Mouse (Mus musculus): ENCODE measurements around the gene Krt24. TPM values are rescaled to one million over a fixed set of nuclear protein-coding genes. Genes with fewer than 3 reads are reported as not detected.

Krt24 gene
- polyA plus RNA-seq (2012; rRNA removed), result 0.44 and 0.65 TPM in 2 replicates

DNA sequence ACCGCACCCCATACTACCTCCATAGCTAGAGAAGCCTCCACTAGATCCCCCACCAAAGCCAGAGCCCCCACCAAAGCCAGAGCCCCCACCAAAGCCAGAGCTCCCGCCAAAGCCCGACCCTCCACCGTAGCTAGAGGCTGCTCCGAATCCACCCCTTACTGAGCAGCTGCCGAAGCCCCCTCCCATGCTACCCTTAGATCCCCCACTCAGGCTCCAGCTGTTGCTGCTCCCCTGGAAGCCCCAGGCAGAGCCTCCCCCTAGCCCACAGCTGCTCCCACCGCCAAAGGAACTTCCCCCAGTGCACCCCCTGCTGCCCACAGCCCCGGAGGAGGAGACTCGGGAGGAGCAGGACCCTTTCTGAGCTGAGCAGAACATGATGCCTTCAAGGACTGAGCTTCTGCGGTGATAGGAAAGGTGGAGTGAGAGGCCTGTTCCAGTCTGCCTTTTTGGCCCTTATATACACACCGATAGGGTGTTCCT lies at the start of gene Krt24:
Gene Krt24, minus strand, starts transcription at position 430 of the 480 bp plus-strand sequence.
- H3K4me3 ChIP-seq (replicated peaks; ENCODE audit: insufficient read depth, low read depth, low read length), result no peak within 1 kb of the TSS
- H3K4me1 ChIP-seq (ENCODE audit: control insufficient read depth, insufficient read depth, low read length), result peaks cover 38% of the 10 kb centered on the region
- TF ChIP-seq CTCF (IDR thresholded peaks at IDR 0.05; ENCODE audit: borderline replicate concordance, insufficient read depth, low read depth, low read length) (no peak), POLR2A (IDR thresholded peaks at IDR 0.05; ENCODE audit: borderline replicate concordance, insufficient read depth, low read length) (no peak)
- H3K27ac ChIP-seq (ENCODE audit: insufficient read depth, low read length), result peak within 1 kb of the TSS; percentile 93
- no peak for DNase-seq
- WGBS, result 57% methylated on average over 11 of the region's 11 CpGs
- no peaks in the 10 kb centered on the region for H3K27me3 ChIP-seq (ENCODE audit: control insufficient read depth, insufficient read depth, low read length)

DNA sequence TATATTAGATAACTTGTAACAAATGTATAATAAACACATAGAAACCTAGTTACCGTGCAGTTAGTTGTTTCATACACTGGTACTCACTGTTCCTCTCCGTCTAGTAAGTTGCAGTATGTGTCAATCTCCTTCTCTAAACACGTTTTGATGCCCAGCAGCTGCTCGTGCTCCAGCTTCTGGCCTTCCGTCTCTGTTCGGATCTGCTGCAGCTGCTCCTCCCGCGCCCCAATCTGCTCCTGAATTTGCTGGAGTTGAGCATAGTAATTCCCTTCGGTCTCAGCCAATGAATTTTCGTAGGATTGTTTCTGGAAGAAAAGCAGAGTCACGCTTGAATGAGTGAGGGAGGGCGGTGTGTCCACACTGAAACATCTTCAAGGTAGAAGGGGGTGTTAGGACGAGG lies 48.4 kb upstream of the Krt24 start:
- WGBS, result 28% methylated on average over 13 of the region's 13 CpGs
- H3K4me3 ChIP-seq (replicated peaks; ENCODE audit: insufficient read depth, low read depth, low read length), result no peak overlapping the region
- TF ChIP-seq CTCF (IDR thresholded peaks at IDR 0.05; ENCODE audit: borderline replicate concordance, insufficient read depth, low read depth, low read length) (no peak), POLR2A (IDR thresholded peaks at IDR 0.05; ENCODE audit: borderline replicate concordance, insufficient read depth, low read length) (no peak)
- no peaks in the 10 kb centered on the region for H3K4me1 ChIP-seq (ENCODE audit: control insufficient read depth, insufficient read depth, low read length)
- H3K27ac ChIP-seq (ENCODE audit: insufficient read depth, low read length), result no peak overlapping the region
- H3K27me3 ChIP-seq (ENCODE audit: control insufficient read depth, insufficient read depth, low read length), result no peaks in the 10 kb centered on the region
- no peak for DNase-seq

DNA sequence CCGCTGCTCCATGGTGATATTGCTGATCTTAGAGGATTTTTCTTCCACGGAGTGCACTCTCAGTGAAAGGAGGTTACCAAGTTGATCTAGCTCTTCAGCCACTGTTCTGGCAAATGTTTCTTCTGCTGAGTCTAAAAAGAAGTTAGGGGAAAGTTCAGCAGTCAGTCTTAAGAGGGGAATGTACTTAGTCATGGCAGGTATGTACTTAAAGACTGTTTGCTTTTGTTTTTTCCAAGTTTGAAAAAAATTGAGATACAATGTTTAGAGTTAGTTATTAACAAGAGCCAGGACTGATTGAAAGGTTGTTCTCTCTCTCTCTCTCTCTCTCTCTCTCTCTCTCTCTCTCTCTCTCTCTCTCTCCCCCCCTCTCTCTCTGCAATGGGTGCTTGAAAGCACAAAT lies 44.6 kb upstream of the Krt24 start:
- H3K27me3 ChIP-seq (ENCODE audit: control insufficient read depth, insufficient read depth, low read length), result no peaks in the 10 kb centered on the region
- TF ChIP-seq POLR2A (IDR thresholded peaks at IDR 0.05; ENCODE audit: borderline replicate concordance, insufficient read depth, low read length) (no peak), CTCF (IDR thresholded peaks at IDR 0.05; ENCODE audit: borderline replicate concordance, insufficient read depth, low read depth, low read length) (no peak)
- no peaks in the 10 kb centered on the region for H3K4me1 ChIP-seq (ENCODE audit: control insufficient read depth, insufficient read depth, low read length)
- WGBS, result 62% methylated on average over 2 of the region's 2 CpGs
- no peak overlapping the region for H3K4me3 ChIP-seq (replicated peaks; ENCODE audit: insufficient read depth, low read depth, low read length)
- no peak overlapping the region for H3K27ac ChIP-seq (ENCODE audit: insufficient read depth, low read length)
- DNase-seq, result no peak

DNA sequence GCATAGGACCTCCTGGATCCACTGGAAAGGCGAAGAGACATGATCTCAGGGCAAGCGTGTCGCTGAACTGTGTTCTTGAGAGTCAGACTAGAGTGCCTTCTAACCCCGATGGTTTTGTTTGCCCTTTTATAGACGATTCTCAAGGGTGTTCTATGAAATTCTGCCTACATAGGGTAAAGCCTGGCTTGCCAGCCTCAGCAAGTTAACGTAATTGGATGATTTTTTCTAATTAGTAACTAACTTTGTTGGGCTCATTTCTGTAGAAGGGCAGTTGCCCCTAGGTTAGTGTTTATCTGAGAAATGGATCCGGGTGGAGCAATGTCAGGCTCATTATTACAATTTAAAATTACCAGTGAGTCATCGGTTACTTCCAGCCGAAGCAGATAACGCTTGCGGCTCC lies 37.8 kb upstream of the Krt24 start, which contains the start of gene Krt25:
Gene Krt25, minus strand, starts transcription at position 101 of the 400 bp plus-strand sequence.
- Histone ChIP-seq H3K27ac (ENCODE audit: insufficient read depth, low read length) (no peak within 1 kb of the TSS), H3K4me1 (ENCODE audit: control insufficient read depth, insufficient read depth, low read length) (no peaks in the 10 kb centered on the region), H3K27me3 (ENCODE audit: control insufficient read depth, insufficient read depth, low read length) (no peaks in the 10 kb centered on the region), H3K4me3 (replicated peaks; ENCODE audit: insufficient read depth, low read depth, low read length) (no peak within 1 kb of the TSS)
- 94% methylated on average over 11 of the region's 11 CpGs for whole genome bisulfite sequencing
- no peak for DNase-seq
- TF ChIP-seq POLR2A (IDR thresholded peaks at IDR 0.05; ENCODE audit: borderline replicate concordance, insufficient read depth, low read length) (no peak), CTCF (IDR thresholded peaks at IDR 0.05; ENCODE audit: borderline replicate concordance, insufficient read depth, low read depth, low read length) (no peak)

DNA sequence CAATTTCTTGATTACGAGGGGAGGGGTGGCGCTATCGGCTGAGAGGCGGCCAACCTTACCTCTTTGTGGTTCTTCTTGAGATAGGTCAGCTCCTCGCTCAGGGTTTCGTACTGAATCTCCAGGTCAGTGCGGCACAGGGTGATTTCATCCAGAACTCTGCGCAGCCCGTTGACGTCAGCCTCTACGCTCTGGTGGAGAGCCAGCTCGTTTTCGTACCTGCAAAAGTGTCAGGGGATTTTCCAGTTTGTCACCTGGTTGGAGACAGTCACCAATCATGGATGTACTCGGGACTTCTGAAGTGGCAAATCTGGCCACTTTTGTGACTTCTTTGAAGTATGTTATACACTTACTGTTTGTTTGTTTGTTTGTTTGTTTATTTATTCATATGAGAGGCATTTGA lies 36.0 kb upstream of the Krt24 start:
- H3K27me3 ChIP-seq (ENCODE audit: control insufficient read depth, insufficient read depth, low read length), result no peaks in the 10 kb centered on the region
- 89% methylated on average over 14 of the region's 14 CpGs for WGBS
- H3K4me1 ChIP-seq (ENCODE audit: control insufficient read depth, insufficient read depth, low read length), result no peaks in the 10 kb centered on the region
- H3K4me3 ChIP-seq (replicated peaks; ENCODE audit: insufficient read depth, low read depth, low read length), result no peak overlapping the region
- no peak overlapping the region for H3K27ac ChIP-seq (ENCODE audit: insufficient read depth, low read length)
- no peak for TF ChIP-seq POLR2A (IDR thresholded peaks at IDR 0.05; ENCODE audit: borderline replicate concordance, insufficient read depth, low read length)
- no peak for TF ChIP-seq CTCF (IDR thresholded peaks at IDR 0.05; ENCODE audit: borderline replicate concordance, insufficient read depth, low read depth, low read length)
- no peak for DNase-seq

DNA sequence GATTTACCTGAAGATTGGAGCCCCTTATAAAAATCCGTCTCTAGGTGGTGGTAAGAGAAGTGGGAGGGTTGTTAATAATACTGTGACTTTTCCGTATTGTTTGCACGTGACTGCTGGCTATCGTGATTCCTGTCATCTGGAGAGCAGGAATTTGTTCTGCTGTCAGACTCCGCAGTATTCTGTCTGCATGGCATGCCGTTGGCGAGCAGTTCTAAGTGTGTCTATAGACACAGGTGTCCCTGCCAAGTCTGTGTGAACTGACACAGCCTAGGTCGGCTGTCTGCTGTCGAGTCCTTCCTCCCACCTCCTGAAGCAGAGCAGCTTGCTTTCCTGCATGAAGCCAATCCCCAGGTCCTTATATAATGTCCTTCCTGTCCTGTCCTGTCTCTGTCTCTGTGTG lies 34.1 kb upstream of the Krt24 start:
- 19% methylated on average over 9 of the region's 9 CpGs for WGBS
- no peak overlapping the region for H3K4me3 ChIP-seq (replicated peaks; ENCODE audit: insufficient read depth, low read depth, low read length)
- TF ChIP-seq POLR2A (IDR thresholded peaks at IDR 0.05; ENCODE audit: borderline replicate concordance, insufficient read depth, low read length), result no peak
- no peak for TF ChIP-seq CTCF (IDR thresholded peaks at IDR 0.05; ENCODE audit: borderline replicate concordance, insufficient read depth, low read depth, low read length)

DNA sequence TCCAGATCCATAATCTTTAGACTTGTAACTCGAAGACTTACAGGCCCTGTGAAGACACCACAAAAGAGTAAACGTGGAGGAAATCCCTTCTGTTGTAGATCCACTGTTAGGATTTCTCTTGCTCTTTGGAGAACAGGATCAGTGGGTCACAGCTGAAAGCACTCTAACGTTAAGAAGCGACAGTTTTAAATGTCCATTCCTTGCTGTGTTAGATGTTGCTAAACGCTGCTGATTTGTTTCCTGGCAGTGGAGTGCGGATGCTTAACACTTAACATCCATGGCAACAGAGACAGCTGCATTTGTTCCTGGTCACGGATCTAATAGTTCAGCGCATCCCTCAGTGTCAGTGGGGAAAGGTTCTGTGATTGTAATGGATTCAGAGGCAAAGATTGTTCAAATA lies 31.5 kb upstream of the Krt24 start:
- Histone ChIP-seq H3K27me3 (ENCODE audit: control insufficient read depth, insufficient read depth, low read length) (no peaks in the 10 kb centered on the region), H3K4me3 (replicated peaks; ENCODE audit: insufficient read depth, low read depth, low read length) (no peak overlapping the region), H3K27ac (ENCODE audit: insufficient read depth, low read length) (no peak overlapping the region), H3K4me1 (ENCODE audit: control insufficient read depth, insufficient read depth, low read length) (no peaks in the 10 kb centered on the region)
- no peak for TF ChIP-seq CTCF (IDR thresholded peaks at IDR 0.05; ENCODE audit: borderline replicate concordance, insufficient read depth, low read depth, low read length)
- TF ChIP-seq POLR2A (IDR thresholded peaks at IDR 0.05; ENCODE audit: borderline replicate concordance, insufficient read depth, low read length), result no peak
- no peak for DNase-seq
- 41% methylated on average over 8 of the region's 8 CpGs for WGBS

More for the DNA sequence above, 34.1 kb upstream of the Krt24 start:
- DNase-seq, result no peak
- Histone ChIP-seq H3K4me1 (ENCODE audit: control insufficient read depth, insufficient read depth, low read length) (no peaks in the 10 kb centered on the region), H3K27me3 (ENCODE audit: control insufficient read depth, insufficient read depth, low read length) (no peaks in the 10 kb centered on the region), H3K27ac (ENCODE audit: insufficient read depth, low read length) (no peak overlapping the region)

DNA sequence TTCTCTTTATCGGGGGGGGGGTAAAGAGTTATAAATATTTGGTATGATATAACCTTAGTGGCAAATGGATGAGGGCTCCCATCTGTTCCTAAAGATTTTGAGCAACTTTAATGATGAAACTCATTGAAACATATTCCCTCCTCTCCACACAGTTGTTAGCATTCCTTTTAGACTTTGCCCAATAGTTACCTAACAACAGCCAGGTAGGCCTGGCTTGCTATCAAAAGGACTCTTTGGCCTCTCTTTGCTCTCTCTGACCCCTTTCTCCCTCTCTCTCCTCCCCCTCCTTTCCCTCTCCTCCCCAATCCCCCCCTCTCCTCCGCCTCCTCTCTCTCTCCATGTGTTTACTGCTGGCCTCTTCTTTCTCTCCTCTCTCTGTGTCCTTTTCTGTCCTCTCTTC lies 29.5 kb upstream of the Krt24 start:
- H3K27ac ChIP-seq (ENCODE audit: insufficient read depth, low read length), result no peak overlapping the region
- no peak overlapping the region for H3K4me3 ChIP-seq (replicated peaks; ENCODE audit: insufficient read depth, low read depth, low read length)
- H3K27me3 ChIP-seq (ENCODE audit: control insufficient read depth, insufficient read depth, low read length), result no peaks in the 10 kb centered on the region
- TF ChIP-seq POLR2A (IDR thresholded peaks at IDR 0.05; ENCODE audit: borderline replicate concordance, insufficient read depth, low read length), result no peak
- no peak for TF ChIP-seq CTCF (IDR thresholded peaks at IDR 0.05; ENCODE audit: borderline replicate concordance, insufficient read depth, low read depth, low read length)
- H3K4me1 ChIP-seq (ENCODE audit: control insufficient read depth, insufficient read depth, low read length), result no peaks in the 10 kb centered on the region
- no peak for DNase-seq
- WGBS, result 87% methylated on average over 2 of the region's 2 CpGs

Measured in cerebellum, adult 2 months (tissue).